Mouse (Mus musculus) lung, postnatal 0 days (tissue): Measurements from ENCODE around the gene Cfap300. TPM values are rescaled to one million over a fixed set of nuclear protein-coding genes. Genes with fewer than 3 reads are reported as not detected.

Experiments
- ATAC-seq: fragments of 200-750 bp; cut with Nextera tagmentation; 2 replicates; pipeline ENCODE4 v1.8.0; 2017; ENCODE audit warnings: moderate library complexity
- DNase-seq: peaks from one replicate; pipeline ENCODE4 v3.0.0-alpha.2; 2016; ENCODE audit warnings: low spot score
- H3K27ac ChIP-seq: fragments of 300-500 bp; sonication (generic); 2 replicates; pipeline ENCODE4 v1.5.1; 2014; ENCODE audit warnings: antibody characterized with exemption, mild to moderate bottlenecking, low read length, mixed read lengths
- H3K27me3 ChIP-seq: fragments of 300-500 bp; sonication (generic); replicated peaks from 2 replicates; pipeline ENCODE4 v1.6.1; 2014; ENCODE audit warnings: low read length, mixed read lengths; ENCODE audit not compliant: insufficient read depth
- H3K36me3 ChIP-seq: fragments of 300-500 bp; sonication (generic); 2 replicates; pipeline ENCODE4 v1.6.1; 2014; ENCODE audit warnings: low read length, mixed read lengths; ENCODE audit not compliant: insufficient read depth
- H3K4me1 ChIP-seq: fragments of 300-500 bp; sonication (generic); 2 replicates; pipeline ENCODE4 v1.6.1; 2014; ENCODE audit warnings: antibody characterized with exemption, low read depth, low read length, mixed read lengths; ENCODE audit not compliant: insufficient read depth
- H3K4me2 ChIP-seq: fragments of 300-500 bp; sonication (generic); replicated peaks from 2 replicates; pipeline ENCODE4 v1.6.1; 2014; ENCODE audit warnings: low read depth, mild to moderate bottlenecking, low read length, moderate library complexity, mixed read lengths
- H3K4me3 ChIP-seq: fragments of 300-500 bp; sonication (generic); 2 replicates; pipeline ENCODE4 v1.5.1; 2014; ENCODE audit warnings: low read depth, low read length
- H3K9ac ChIP-seq: fragments of 300-500 bp; sonication (generic); replicated peaks from 2 replicates; pipeline ENCODE4 v1.6.1; 2014; ENCODE audit warnings: low read depth, mild to moderate bottlenecking
- H3K9me3 ChIP-seq: fragments of 300-500 bp; sonication (generic); 2 replicates; pipeline ENCODE4 v1.6.1; 2016; ENCODE audit warnings: low read length, mixed read lengths
- CTCF ChIP-seq: IDR thresholded peaks from 2 replicates; pipeline ENCODE4 v1.5.1; 2016; ENCODE audit warnings: antibody characterized with exemption, mild to moderate bottlenecking
- EP300 ChIP-seq: IDR thresholded peaks from 2 replicates; pipeline ENCODE4 v1.6.1; 2016; ENCODE audit warnings: antibody characterized with exemption, mild to moderate bottlenecking, control low read depth
- WGBS: fragments of 180-500 bp; shearing (Covaris S2); extraction: QIAGEN DNeasy Blood & Tissue Kit; methylation state at CpG from one replicate; pipeline ENCODE4 v1.1.7; 2014; 5-methylcytosine and 5-hydroxymethylcytosine counted together
- polyA plus RNA-seq: library from polyadenylated mRNA; unstranded; fragments of >200 nt; fragmentation: Nextera tagmentation; extraction: Ambion mirVana; gene quantifications from 2 replicates; pipeline ENCODE4 v1.2.1, GENCODE M21; 2015

The Cfap300 gene
- polyA plus RNA-seq, 1 experiment from 2014 or later: 5.1 TPM

GRCm38 (mm10) chr9:8043044-8043387 is 393 bp upstream of the Cfap300 start:
- Histone ChIP-seq H3K36me3 (no peaks in the 10 kb centered on the region), H3K4me2 (peak overlapping the region; percentile 82), H3K27me3 (no peaks in the 10 kb centered on the region), H3K9me3 (no peaks in the 10 kb centered on the region), H3K4me1 (no peaks in the 10 kb centered on the region), H3K9ac (peak overlapping the region; percentile 34; the same call in 1 of the 2 replicates), H3K27ac (peak overlapping the region; percentile 73), H3K4me3 (peak overlapping the region; percentile 69)
- WGBS: 10% methylated on average over 5 of the region's 5 CpGs
- no peak for TF ChIP-seq EP300
- peak; percentile 36 for ATAC-seq
- no peak for DNase-seq

- Histone ChIP-seq H3K4me2 (peak overlapping the region; percentile 17; the same call in 1 of the 2 replicates), H3K36me3 (no peaks in the 10 kb centered on the region), H3K9me3 (no peaks in the 10 kb centered on the region), H3K27me3 (no peaks in the 10 kb centered on the region), H3K9ac (no peak overlapping the region), H3K27ac (0 out of 2 replicates have a peak overlapping the region, but pooled peaks have one; percentile 27), H3K4me3 (no peak overlapping the region), H3K4me1 (no peaks in the 10 kb centered on the region; the same call in 1 of the 2 replicates)
- TF ChIP-seq EP300: no peak
- TF ChIP-seq CTCF: no peak
- WGBS: 9% methylated on average over 7 of the region's 7 CpGs
- ATAC-seq (peak; percentile 84), DNase-seq (peak; percentile 57)
Observed at GRCm38 (mm10) chr9:8035546-8035945, 7.1 kb downstream of the Cfap300 start.

GRCm38 (mm10) chr9:8035091-8035490 is 7.5 kb downstream of the Cfap300 start:
- DNase-seq (no peak), ATAC-seq (peak; percentile 44)
- no peak for TF ChIP-seq EP300
- no peak for TF ChIP-seq CTCF
- no peaks in the 10 kb centered on the region for H3K27me3 ChIP-seq
- 0 out of 2 replicates have a peak overlapping the region, but pooled peaks have one; percentile 27 for H3K27ac ChIP-seq
- no peak overlapping the region for H3K9ac ChIP-seq
- 31% methylated on average over 4 of the region's 4 CpGs for WGBS
- no peak overlapping the region for H3K4me3 ChIP-seq
- no peaks in the 10 kb centered on the region for H3K9me3 ChIP-seq
- no peaks in the 10 kb centered on the region for H3K36me3 ChIP-seq
- H3K4me2 ChIP-seq: no peak overlapping the region
- no peaks in the 10 kb centered on the region; the same call in 1 of the 2 replicates for H3K4me1 ChIP-seq

- no peak overlapping the region for H3K27ac ChIP-seq
- no peaks in the 10 kb centered on the region for H3K9me3 ChIP-seq
- no peaks in the 10 kb centered on the region for H3K36me3 ChIP-seq
- WGBS: 46% methylated on average over 1 of the region's 1 CpGs
- ATAC-seq (no peak), DNase-seq (no peak)
- no peaks in the 10 kb centered on the region; the same call in 1 of the 2 replicates for H3K4me1 ChIP-seq
- H3K4me3 ChIP-seq: no peak overlapping the region
- no peak overlapping the region for H3K4me2 ChIP-seq
- no peak for TF ChIP-seq CTCF
- no peak for TF ChIP-seq EP300
- no peak overlapping the region for H3K9ac ChIP-seq
- H3K27me3 ChIP-seq: no peaks in the 10 kb centered on the region
Observed at GRCm38 (mm10) chr9:8034143-8034542, 8.5 kb downstream of the Cfap300 start.

- H3K36me3 ChIP-seq: no peaks in the 10 kb centered on the region
- ATAC-seq (no peak), DNase-seq (no peak)
- TF ChIP-seq EP300 (no peak), CTCF (no peak)
- no peaks in the 10 kb centered on the region for H3K27me3 ChIP-seq
- no peak overlapping the region for H3K9ac ChIP-seq
- 83% methylated on average over 5 of the region's 5 CpGs for WGBS
- no peak overlapping the region for H3K27ac ChIP-seq
- H3K4me2 ChIP-seq: no peak overlapping the region
- H3K4me3 ChIP-seq: no peak overlapping the region
- H3K9me3 ChIP-seq: no peaks in the 10 kb centered on the region
- no peaks in the 10 kb centered on the region; the same call in 1 of the 2 replicates for H3K4me1 ChIP-seq
Observed at GRCm38 (mm10) chr9:8032847-8033246, 9.8 kb downstream of the Cfap300 start.

GRCm38 (mm10) chr9:8018609-8019008 is 24.0 kb downstream of the Cfap300 start:
- Histone ChIP-seq H3K4me3 (no peak overlapping the region), H3K27ac (no peak overlapping the region), H3K9ac (no peak overlapping the region), H3K4me1 (no peaks in the 10 kb centered on the region), H3K36me3 (no peaks in the 10 kb centered on the region), H3K9me3 (no peaks in the 10 kb centered on the region), H3K4me2 (no peak overlapping the region), H3K27me3 (no peaks in the 10 kb centered on the region)
- ATAC-seq (no peak), DNase-seq (no peak)
- no peak for TF ChIP-seq EP300
- 61% methylated on average over 5 of the region's 5 CpGs for WGBS
